Mouse (Mus musculus) myocyte (in vitro differentiated cells): Measurements from ENCODE around the gene Ddi2. TPM values are rescaled to one million over a fixed set of nuclear protein-coding genes. Genes with fewer than 3 reads are reported as not detected.

ENCODE experiments used
- H3K27me3 ChIP-seq: one replicate; pipeline ENCODE4 v1.6.1; 2011; ENCODE audit not compliant: control insufficient read depth, insufficient read depth, insufficient read length
- H3K36me3 ChIP-seq: one replicate; pipeline ENCODE4 v1.6.1; 2011; ENCODE audit not compliant: control insufficient read depth, insufficient read depth
- H3K4me2 ChIP-seq: one replicate; pipeline ENCODE4 v1.6.1; 2011; ENCODE audit warnings: low read depth, control low read depth
- H3K4me3 ChIP-seq: one replicate; pipeline ENCODE4 v1.5.1; 2011; ENCODE audit warnings: mild to moderate bottlenecking, control low read depth, moderate library complexity
- H3K79me2 ChIP-seq: one replicate; pipeline ENCODE4 v1.6.1; 2011; ENCODE audit not compliant: control insufficient read depth, insufficient read depth
- H3ac ChIP-seq: one replicate; pipeline ENCODE4 v1.6.1; 2011; ENCODE audit not compliant: control insufficient read depth, insufficient read length
- CEBPB ChIP-seq: IDR thresholded peaks from 2 replicates; pipeline ENCODE4 v1.6.1; 2011; ENCODE audit warnings: mild to moderate bottlenecking, moderate library complexity; ENCODE audit not compliant: poor library complexity, insufficient read depth, severe bottlenecking
- E2F4 ChIP-seq: IDR thresholded peaks from one replicate; pipeline ENCODE4 v1.6.1; 2011; ENCODE audit warnings: mild to moderate bottlenecking, control low read depth, moderate library complexity; ENCODE audit not compliant: insufficient read depth
- MAX ChIP-seq: IDR thresholded peaks from one replicate; pipeline ENCODE4 v1.6.1; 2011; ENCODE audit warnings: low read depth, mild to moderate bottlenecking, control low read depth
- MYOD1 ChIP-seq, 3 experiments: IDR thresholded peaks; one replicate each; pipeline ENCODE4 v1.6.1; 2011; ENCODE audit warnings: control low read depth in 2 of 3, low read depth in 2 of 3, mild to moderate bottlenecking in 2 of 3, moderate library complexity in 1 of 3; ENCODE audit not compliant: insufficient read length in 2 of 3, control insufficient read depth in 1 of 3
- MYOG ChIP-seq, 3 experiments: IDR thresholded peaks; one replicate each; pipeline ENCODE4 v1.6.1; 2011; ENCODE audit warnings: control low read depth in 2 of 3, low read depth in 2 of 3, mild to moderate bottlenecking in 2 of 3; ENCODE audit not compliant: insufficient read length in 2 of 3, control insufficient read depth in 1 of 3, insufficient read depth in 1 of 3
- POLR2A ChIP-seq: IDR thresholded peaks from one replicate; pipeline ENCODE4 v1.6.1; 2011; ENCODE audit warnings: low read depth, mild to moderate bottlenecking, control low read depth, moderate library complexity; ENCODE audit not compliant: insufficient read length
- POLR2AphosphoS2 ChIP-seq: IDR thresholded peaks from one replicate; pipeline ENCODE4 v1.6.1; 2011; ENCODE audit warnings: low read depth, control low read depth; ENCODE audit not compliant: insufficient read length
- REST ChIP-seq: IDR thresholded peaks from one replicate; pipeline ENCODE4 v1.6.1; 2011; ENCODE audit warnings: mild to moderate bottlenecking, control low read depth, moderate library complexity; ENCODE audit not compliant: insufficient read depth, insufficient read length
- SRF ChIP-seq: IDR thresholded peaks from one replicate; pipeline ENCODE4 v1.6.1; 2011; ENCODE audit warnings: low read depth; ENCODE audit not compliant: control insufficient read depth, insufficient read length
- TCF12 ChIP-seq: IDR thresholded peaks from one replicate; pipeline ENCODE4 v1.6.1; 2011; ENCODE audit warnings: mild to moderate bottlenecking, control low read depth; ENCODE audit not compliant: poor library complexity, insufficient read depth, severe bottlenecking
- TCF3 ChIP-seq: IDR thresholded peaks from one replicate; pipeline ENCODE4 v1.6.1; 2011; ENCODE audit warnings: low read depth, control low read depth; ENCODE audit not compliant: insufficient read length
- USF1 ChIP-seq: IDR thresholded peaks from one replicate; pipeline ENCODE4 v1.6.1; 2011; ENCODE audit warnings: low read depth, mild to moderate bottlenecking, control low read depth, moderate library complexity
- polyA plus RNA-seq: library from polyadenylated mRNA; unstranded; fragments of >200 nt; fragmentation: generic; extraction: Trizol; gene quantifications from one replicate; pipeline ENCODE4 v1.2.1, GENCODE M21; 2012; ENCODE audit warnings: missing spikeins

Gene Ddi2
- polyA plus RNA-seq, 1 experiment: 10.6 TPM

DNA sequence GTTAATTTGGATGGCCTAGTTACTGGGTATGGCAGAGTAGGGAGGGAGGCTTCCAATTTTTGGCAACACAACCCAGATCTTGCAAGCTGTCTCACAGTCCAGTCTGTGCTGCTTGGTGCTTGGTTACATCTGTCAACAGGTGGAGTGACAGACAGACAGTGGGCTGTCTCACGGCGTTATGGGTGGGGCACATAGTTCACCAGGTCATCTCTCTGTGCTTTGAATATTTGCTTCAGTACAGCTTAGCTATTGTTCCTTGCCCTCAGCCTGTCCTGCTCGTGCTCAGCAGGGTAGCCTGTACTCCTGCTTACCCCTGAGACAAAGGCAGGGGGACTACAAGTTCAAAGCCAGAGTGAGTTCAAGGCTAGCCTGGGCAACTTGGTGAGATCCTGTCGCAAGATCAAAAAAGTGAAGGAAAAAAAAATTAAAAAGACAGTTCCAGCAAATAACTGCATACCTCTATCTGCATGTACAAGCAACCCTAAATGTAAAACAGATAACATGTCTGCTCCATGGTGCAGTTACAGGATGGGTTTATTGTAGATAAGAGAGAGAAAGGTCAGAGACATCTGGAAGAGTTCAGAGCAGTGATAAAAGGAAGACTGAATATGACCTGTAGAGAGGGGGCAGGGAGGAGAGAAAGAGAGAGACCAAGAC is 28.3 kb upstream of the Ddi2 start:
- no peaks in the 10 kb centered on the region for H3K79me2 ChIP-seq
- peak in 1 of 3 experiments; percentile 57 for TF ChIP-seq MYOG (IDR thresholded peaks at IDR 0.05; ENCODE audit: control insufficient read depth in 1 of 3, insufficient read depth in 1 of 3, insufficient read length in 2 of 3, low read depth in 2 of 3)
- peak; percentile 12 for TF ChIP-seq TCF3
- TF ChIP-seq MYOD1 (IDR thresholded peaks at IDR 0.05; ENCODE audit: control insufficient read depth in 1 of 3, insufficient read length in 2 of 3, low read depth in 2 of 3): peak in 1 of 3 experiments; percentile 61
- no peak for TF ChIP-seq CEBPB
- H3K4me2 ChIP-seq: peak overlapping the region; percentile 4
- no peaks in the 10 kb centered on the region for H3K27me3 ChIP-seq
- no peak overlapping the region for H3K4me3 ChIP-seq
- H3K36me3 ChIP-seq: no peaks in the 10 kb centered on the region
- no peak overlapping the region for H3ac ChIP-seq

DNA sequence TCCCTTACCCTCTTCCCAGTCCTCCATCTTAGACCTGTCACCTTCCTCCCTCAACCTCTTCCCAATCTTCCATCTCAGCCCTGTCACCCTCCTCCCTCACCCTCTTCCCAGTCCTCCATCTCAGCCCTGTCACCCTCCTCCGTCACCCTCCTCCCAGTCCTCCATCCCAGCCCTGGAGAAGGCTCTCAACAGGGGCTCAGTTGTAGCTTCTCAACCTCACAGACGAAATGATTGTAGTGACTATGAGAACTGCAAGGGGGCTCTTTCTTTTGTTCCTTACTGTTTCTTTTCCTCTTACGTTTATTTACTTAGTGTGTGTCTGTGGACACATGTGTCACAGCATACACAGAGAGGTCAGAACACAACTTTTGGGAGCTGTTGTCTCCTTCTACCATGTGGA is 27.6 kb upstream of the Ddi2 start:
- Histone ChIP-seq H3K27me3 (no peaks in the 10 kb centered on the region), H3K79me2 (no peaks in the 10 kb centered on the region), H3K4me3 (no peak overlapping the region), H3K36me3 (no peaks in the 10 kb centered on the region), H3ac (no peak overlapping the region), H3K4me2 (no peak overlapping the region)
- TF ChIP-seq USF1 (no peak), TCF3 (no peak), E2F4 (no peak), POLR2A (no peak), MYOG (IDR thresholded peaks at IDR 0.05; ENCODE audit: control insufficient read depth in 1 of 3, insufficient read depth in 1 of 3, insufficient read length in 2 of 3, low read depth in 2 of 3) (no peak), POLR2AphosphoS2 (no peak), MAX (no peak), REST (no peak), TCF12 (no peak), CEBPB (no peak), MYOD1 (IDR thresholded peaks at IDR 0.05; ENCODE audit: control insufficient read depth in 1 of 3, insufficient read length in 2 of 3, low read depth in 2 of 3) (no peak), SRF (no peak)

DNA sequence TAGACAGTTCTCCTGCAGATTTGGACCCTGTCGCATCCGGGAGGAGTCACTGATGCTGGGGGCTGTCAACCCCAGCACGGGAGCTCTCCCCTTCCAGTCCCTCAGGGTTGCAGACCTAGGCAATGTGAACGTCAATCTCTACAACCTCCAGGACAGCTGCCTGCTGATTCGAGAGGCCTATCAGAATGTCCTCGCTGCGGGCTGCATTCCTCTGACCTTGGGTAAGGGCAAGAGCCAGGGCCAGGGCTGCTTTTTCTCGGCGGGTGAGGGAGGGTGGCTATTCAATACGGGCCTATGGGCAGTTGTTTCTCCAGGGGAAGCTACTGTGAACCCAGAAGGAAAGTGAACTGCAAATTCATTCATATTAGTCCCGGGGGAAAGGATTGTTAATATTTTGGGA is 26.3 kb upstream of the Ddi2 start:
- Histone ChIP-seq H3ac (no peak overlapping the region), H3K36me3 (no peaks in the 10 kb centered on the region), H3K27me3 (no peaks in the 10 kb centered on the region), H3K79me2 (no peaks in the 10 kb centered on the region), H3K4me2 (peak overlapping the region; percentile 34), H3K4me3 (no peak overlapping the region)
- TF ChIP-seq SRF (no peak), MYOD1 (IDR thresholded peaks at IDR 0.05; ENCODE audit: control insufficient read depth in 1 of 3, insufficient read length in 2 of 3, low read depth in 2 of 3) (peak in 2 of 3 experiments; percentile 42 to 54), TCF3 (no peak), CEBPB (no peak), USF1 (no peak), MAX (no peak), POLR2A (no peak), TCF12 (no peak), MYOG (IDR thresholded peaks at IDR 0.05; ENCODE audit: control insufficient read depth in 1 of 3, insufficient read depth in 1 of 3, insufficient read length in 2 of 3, low read depth in 2 of 3) (peak in 1 of 3 experiments; percentile 85), E2F4 (no peak), REST (no peak), POLR2AphosphoS2 (no peak)

DNA sequence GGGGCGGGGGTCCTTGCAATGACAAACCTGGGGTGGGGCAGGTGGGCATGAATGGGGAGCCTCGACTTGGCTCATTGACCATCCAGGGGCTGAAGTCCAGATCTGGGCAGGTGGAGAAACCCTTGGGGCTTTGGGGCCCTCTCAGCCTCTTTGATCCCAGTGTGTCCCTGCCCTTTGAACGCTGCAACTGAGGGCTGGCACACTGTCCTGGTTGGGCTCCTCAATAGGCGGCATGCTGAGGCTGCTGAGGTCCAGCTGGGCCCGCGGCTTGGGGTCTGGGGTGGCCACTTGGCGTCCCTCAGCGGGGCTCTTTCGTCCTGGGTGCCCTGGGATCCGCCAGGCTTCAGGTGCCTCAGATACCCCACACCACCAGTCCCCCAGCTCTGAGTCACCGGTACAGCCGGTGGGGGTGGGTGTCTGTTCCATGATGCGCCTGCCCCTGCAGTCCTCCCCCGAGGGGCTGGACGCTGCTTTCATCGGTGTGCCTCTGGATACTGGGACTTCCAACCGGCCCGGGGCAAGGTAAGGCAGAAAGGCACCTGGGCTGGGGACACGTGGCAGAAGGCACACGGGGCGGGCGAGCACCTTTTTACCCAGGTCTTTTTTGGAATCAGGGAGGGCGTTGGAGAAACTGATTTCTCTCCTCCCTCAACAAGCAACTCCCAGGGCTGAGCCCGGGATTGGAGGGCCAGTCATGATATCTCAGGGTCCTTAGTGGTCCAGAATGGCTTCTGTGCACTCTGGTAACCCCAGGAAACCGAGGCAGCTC is 23.5 kb upstream of the Ddi2 start, which contains the start of gene Agmat:
Gene Agmat (plus strand): TSS at position 95 of the 769 bp plus-strand sequence.
- TF ChIP-seq SRF (no peak), REST (no peak), MYOG (IDR thresholded peaks at IDR 0.05; ENCODE audit: control insufficient read depth in 1 of 3, insufficient read depth in 1 of 3, insufficient read length in 2 of 3, low read depth in 2 of 3) (no peak), MAX (no peak), TCF3 (no peak), TCF12 (no peak), CEBPB (no peak), USF1 (no peak), POLR2AphosphoS2 (no peak), MYOD1 (IDR thresholded peaks at IDR 0.05; ENCODE audit: control insufficient read depth in 1 of 3, insufficient read length in 2 of 3, low read depth in 2 of 3) (no peak), E2F4 (no peak), POLR2A (no peak)
- Histone ChIP-seq H3ac (no peak within 1 kb of the TSS), H3K27me3 (no peaks in the 10 kb centered on the region), H3K4me2 (no peak within 1 kb of the TSS), H3K36me3 (no peaks in the 10 kb centered on the region), H3K4me3 (no peak within 1 kb of the TSS), H3K79me2 (no peaks in the 10 kb centered on the region)
